Mouse (Mus musculus) CH12.LX (cell line): Measurements from ENCODE around the gene Pglyrp4. TPM values are rescaled to one million over a fixed set of nuclear protein-coding genes. Genes with fewer than 3 reads are reported as not detected.

Experiments
- DNase-seq: peaks from one replicate; pipeline ENCODE4 v3.0.0-alpha.2; 2013; ENCODE audit errors: extremely low read depth
- H3K27ac ChIP-seq: 2 replicates; pipeline ENCODE4 v1.5.1; 2012; ENCODE audit warnings: low read depth, mild to moderate bottlenecking, control low read depth, moderate library complexity; ENCODE audit not compliant: insufficient read depth
- H3K27me3 ChIP-seq: replicated peaks from 2 replicates; pipeline ENCODE3; 2012; ENCODE audit warnings: inconsistent platforms
- H3K36me3 ChIP-seq, 2 experiments: replicated peaks in 1 of 2; 2 replicates each; pipeline versions ENCODE3 to v1.6.1; 2012; ENCODE audit warnings: inconsistent platforms in 1 of 2, low read length in 1 of 2, mild to moderate bottlenecking in 1 of 2, mixed read lengths in 1 of 2, moderate library complexity in 1 of 2; ENCODE audit not compliant: control insufficient read depth in 1 of 2, insufficient read depth in 1 of 2
- H3K4me1 ChIP-seq, 2 experiments: 2 replicates each; pipeline ENCODE4 v1.6.1; 2012; ENCODE audit warnings: inconsistent platforms in 1 of 2, moderate library complexity in 1 of 2; ENCODE audit not compliant: insufficient read depth in 2 of 2, control insufficient read depth in 1 of 2
- H3K4me2 ChIP-seq: 2 replicates; pipeline ENCODE4 v1.6.1; 2012; ENCODE audit warnings: low read depth, mild to moderate bottlenecking, control low read depth; ENCODE audit not compliant: poor library complexity, insufficient read depth, severe bottlenecking
- H3K4me3 ChIP-seq, 3 experiments: fragments of 150-350 bp in 1 of 3; sonication (generic) in 1 of 3; replicated peaks in 1 of 3; 2 replicates each; pipeline versions ENCODE3 to v1.5.1; 2011 to 2012; ENCODE audit warnings: low read depth in 2 of 3, low read length in 2 of 3, mild to moderate bottlenecking in 2 of 3, moderate library complexity in 2 of 3, control low read depth in 1 of 3, improper control_type of control experiment in 1 of 3, inconsistent platforms in 1 of 3, mixed read lengths in 1 of 3; ENCODE audit not compliant: poor library complexity in 1 of 3
- H3K79me2 ChIP-seq: replicated peaks from 2 replicates; pipeline ENCODE4 v1.6.1; 2012; ENCODE audit warnings: mild to moderate bottlenecking, moderate library complexity; ENCODE audit not compliant: control insufficient read depth, poor library complexity, insufficient read depth, severe bottlenecking; ENCODE audit errors: extremely low read depth
- H3K9ac ChIP-seq: 2 replicates; pipeline ENCODE4 v1.6.1; 2012; ENCODE audit warnings: low read depth, mild to moderate bottlenecking, control low read depth, moderate library complexity; ENCODE audit not compliant: insufficient read depth
- H3K9me3 ChIP-seq: replicated peaks from 2 replicates; pipeline ENCODE3; 2012; ENCODE audit warnings: low read length, inconsistent platforms, mixed read lengths
- CHD1 ChIP-seq: IDR thresholded peaks from 2 replicates; pipeline ENCODE4 v1.6.1; 2012; ENCODE audit warnings: low read depth, low read length, improper control_type of control experiment, inconsistent platforms
- ELF1 ChIP-seq: IDR thresholded peaks from 2 replicates; pipeline ENCODE4 v1.6.1; 2014; ENCODE audit warnings: low read depth, mild to moderate bottlenecking, inconsistent platforms, low read length, improper control_type of control experiment
- ETS1 ChIP-seq: conservative IDR thresholded peaks from 2 replicates; pipeline ENCODE4 v1.6.1; 2012; ENCODE audit warnings: low read depth, mild to moderate bottlenecking, inconsistent platforms, low read length, improper control_type of control experiment, moderate library complexity
- GABPA ChIP-seq: IDR thresholded peaks from 2 replicates; pipeline ENCODE4 v1.6.1; 2012; ENCODE audit warnings: low read depth, low read length, improper control_type of control experiment, inconsistent platforms; ENCODE audit not compliant: insufficient replicate concordance
- HCFC1 ChIP-seq: IDR thresholded peaks from 2 replicates; pipeline ENCODE4 v1.6.1; 2012; ENCODE audit warnings: low read depth, mild to moderate bottlenecking, inconsistent platforms, low read length, improper control_type of control experiment
- JUN ChIP-seq: IDR thresholded peaks from 2 replicates; pipeline ENCODE4 v1.6.1; 2011; ENCODE audit warnings: low read depth, mild to moderate bottlenecking, low read length, improper control_type of control experiment, moderate library complexity; ENCODE audit not compliant: insufficient read depth
- MAFK ChIP-seq: IDR thresholded peaks from 2 replicates; pipeline ENCODE4 v1.6.1; 2011; ENCODE audit warnings: low read length, improper control_type of control experiment; ENCODE audit not compliant: insufficient replicate concordance
- MAZ ChIP-seq: IDR thresholded peaks from 2 replicates; pipeline ENCODE4 v1.6.1; 2012; ENCODE audit warnings: low read depth, mild to moderate bottlenecking, inconsistent platforms, low read length, improper control_type of control experiment, moderate library complexity
- MXI1 ChIP-seq: IDR thresholded peaks from 2 replicates; pipeline ENCODE4 v1.6.1; 2011; ENCODE audit warnings: mild to moderate bottlenecking, low read depth, low read length, improper control_type of control experiment
- MYC ChIP-seq: IDR thresholded peaks from 2 replicates; pipeline ENCODE4 v1.6.1; 2011; ENCODE audit warnings: low read depth, mild to moderate bottlenecking, improper control_type of control experiment, low read length
- NRF1 ChIP-seq: IDR thresholded peaks from 2 replicates; pipeline ENCODE4 v1.6.1; 2014; ENCODE audit warnings: low read depth, mild to moderate bottlenecking, inconsistent platforms, low read length, improper control_type of control experiment, moderate library complexity
- RAD21 ChIP-seq: IDR thresholded peaks from 2 replicates; pipeline ENCODE4 v1.6.1; 2011; ENCODE audit warnings: low read depth, mild to moderate bottlenecking, low read length, improper control_type of control experiment, moderate library complexity
- RCOR1 ChIP-seq: conservative IDR thresholded peaks from 2 replicates; pipeline ENCODE4 v1.6.1; 2012; ENCODE audit warnings: low read depth, mild to moderate bottlenecking, inconsistent platforms, low read length, improper control_type of control experiment
- SIN3A ChIP-seq: IDR thresholded peaks from 2 replicates; pipeline ENCODE4 v1.6.1; 2012; ENCODE audit warnings: low read length, improper control_type of control experiment, inconsistent platforms
- TBP ChIP-seq: conservative IDR thresholded peaks from 2 replicates; pipeline ENCODE4 v1.6.1; 2011; ENCODE audit warnings: low read depth, low read length, improper control_type of control experiment
- TCF12 ChIP-seq: IDR thresholded peaks from 2 replicates; pipeline ENCODE4 v1.6.1; 2014; ENCODE audit warnings: low read depth, mild to moderate bottlenecking, inconsistent platforms, low read length, improper control_type of control experiment
- USF2 ChIP-seq: conservative IDR thresholded peaks from 2 replicates; pipeline ENCODE4 v1.6.1; 2011; ENCODE audit warnings: low read depth, low read length, improper control_type of control experiment
- ZC3H11A ChIP-seq: IDR thresholded peaks from 2 replicates; pipeline ENCODE4 v1.6.1; 2012; ENCODE audit warnings: low read depth, mild to moderate bottlenecking, inconsistent platforms, low read length, improper control_type of control experiment
- ZMIZ1 ChIP-seq: IDR thresholded peaks from 2 replicates; pipeline ENCODE4 v1.6.1; 2012; ENCODE audit warnings: low read depth, mild to moderate bottlenecking, inconsistent platforms, low read length, improper control_type of control experiment
- ZNF384 ChIP-seq: IDR thresholded peaks from 2 replicates; pipeline ENCODE4 v1.6.1; 2012; ENCODE audit warnings: low read depth, low read length, improper control_type of control experiment, inconsistent platforms
- dilution Hi-C: fragments of 300-500 bp; cut with MboI; formaldehyde crosslinking; loops from 2 replicates; pipeline ENCODE4 v1.14.3; 2020; ENCODE audit warnings: low sequenced_read_pairs; ENCODE audit not compliant: extremely low pct_unique_long_range_greater_than_20kb, extremely low pct_ligation_motif_present
- in situ Hi-C: fragments of 300-500 bp; cut with MboI; formaldehyde crosslinking; loops from 3 replicates; pipeline ENCODE4 v1.14.3; 2019; ENCODE audit warnings: low sequenced_read_pairs, low pct_ligation_motif_present, low pct_unique_long_range_greater_than_20kb, mixed read lengths
- polyA plus RNA-seq: library from polyadenylated mRNA; unstranded; fragments of >175 nt; gene quantifications from 2 replicates; pipeline ENCODE4 v1.2.1, GENCODE M21; 2012; ENCODE audit warnings: low read depth; ENCODE audit not compliant: insufficient read length
- total RNA-seq, 2 experiments: library from RNA; depleted of rRNA; stranded (reverse); fragments of 300-350 nt in 1 of 2; fragments of >200 nt in 1 of 2; gene quantifications; 2 replicates each; pipeline ENCODE4 v1.2.3; 2012 to 2014

The Pglyrp4 gene
- total and polyA plus RNA-seq, 3 experiments, result not detected

DNA sequence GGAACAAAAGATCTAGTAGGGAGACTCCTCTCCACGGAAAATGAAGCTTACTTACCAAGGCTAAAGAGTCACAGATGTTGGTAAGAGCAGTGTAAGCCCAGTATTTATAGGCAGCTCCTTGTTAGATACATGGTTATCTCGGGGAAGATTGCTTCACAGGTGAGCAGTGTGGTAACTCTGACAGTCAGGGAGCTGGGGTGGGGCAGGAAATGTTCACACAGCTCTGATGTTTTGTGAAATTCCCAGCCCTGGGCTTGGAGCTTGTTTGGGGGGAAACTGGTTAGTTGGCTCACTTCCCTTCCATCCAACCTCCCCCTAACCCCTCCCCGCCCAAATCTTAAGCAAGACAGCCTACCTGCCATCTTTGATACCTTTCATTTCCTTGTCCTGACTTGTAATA, 31.1 kb upstream of the Pglyrp4 start, which contains the start of gene S100a9:
Gene S100a9 (minus strand): TSS at position 109 of the 400 bp plus-strand sequence.
- Histone ChIP-seq H3K4me2 (no peak within 1 kb of the TSS), H3K4me3 (no peak within 1 kb of the TSS), H3K27ac (no peak within 1 kb of the TSS), H3K27me3 (peaks cover 65% of the 10 kb centered on the region), H3K79me2 (no peaks in the 10 kb centered on the region), H3K9ac (no peak within 1 kb of the TSS), H3K4me1 (no peaks in the 10 kb centered on the region), H3K36me3 (no peaks in the 10 kb centered on the region), H3K9me3 (no peaks in the 10 kb centered on the region)
- dilution Hi-C loops (no loop called here), in situ Hi-C loops (no loop called here)
- TF ChIP-seq MXI1, result no peak
- TF ChIP-seq ZMIZ1, result no peak
- TF ChIP-seq JUN, result no peak
- no peak for DNase-seq

DNA sequence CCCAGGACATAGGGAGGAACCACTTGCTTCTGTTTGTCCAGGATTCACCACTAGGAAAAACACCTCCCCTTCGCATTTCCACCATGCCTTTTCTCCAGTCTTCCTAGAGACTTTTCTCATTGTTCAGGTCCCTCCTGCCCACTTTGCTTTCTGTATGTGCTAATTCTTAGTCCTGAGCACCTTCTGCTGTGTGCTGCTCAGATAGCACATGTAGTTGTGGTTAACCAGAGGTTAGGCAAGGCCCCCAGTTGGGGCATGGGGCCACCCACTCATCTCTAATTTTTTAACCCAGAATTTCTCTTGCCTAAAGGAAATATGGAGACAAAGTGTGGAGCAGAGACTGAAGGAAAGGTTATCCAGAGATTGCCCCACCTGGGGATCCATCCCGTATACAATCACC, 24.5 kb upstream of the Pglyrp4 start:
- DNase-seq, result no peak
- no peak for TF ChIP-seq MAZ
- no peak for TF ChIP-seq NRF1
- no peak for TF ChIP-seq ZC3H11A
- TF ChIP-seq USF2, result no peak
- no peak for TF ChIP-seq GABPA
- no peak for TF ChIP-seq SIN3A
- TF ChIP-seq RAD21, result no peak
- TF ChIP-seq TCF12, result no peak
- TF ChIP-seq RCOR1, result no peak
- TF ChIP-seq CHD1, result no peak
- TF ChIP-seq ELF1, result no peak
- TF ChIP-seq HCFC1, result no peak
- TF ChIP-seq MAFK, result no peak
- TF ChIP-seq ZNF384, result no peak
- no peak for TF ChIP-seq MYC
- no peak for TF ChIP-seq JUN
- TF ChIP-seq TBP, result no peak
- TF ChIP-seq MXI1, result no peak
- no peak for TF ChIP-seq ETS1
- Histone ChIP-seq H3K27me3 (peaks cover 52% of the 10 kb centered on the region), H3K27ac (no peak overlapping the region), H3K79me2 (no peaks in the 10 kb centered on the region), H3K9me3 (no peaks in the 10 kb centered on the region), H3K4me1 (peaks cover 0 to 5% of the 10 kb centered on the region in 2 experiments; a peak in 1 of 4 replicates), H3K36me3 (no peaks in the 10 kb centered on the region), H3K4me3 (no peak overlapping the region), H3K4me2 (no peak overlapping the region), H3K9ac (no peak overlapping the region)
- dilution Hi-C loops (no loop called here), in situ Hi-C loops (no loop called here)
